In the genomic region with DNA sequence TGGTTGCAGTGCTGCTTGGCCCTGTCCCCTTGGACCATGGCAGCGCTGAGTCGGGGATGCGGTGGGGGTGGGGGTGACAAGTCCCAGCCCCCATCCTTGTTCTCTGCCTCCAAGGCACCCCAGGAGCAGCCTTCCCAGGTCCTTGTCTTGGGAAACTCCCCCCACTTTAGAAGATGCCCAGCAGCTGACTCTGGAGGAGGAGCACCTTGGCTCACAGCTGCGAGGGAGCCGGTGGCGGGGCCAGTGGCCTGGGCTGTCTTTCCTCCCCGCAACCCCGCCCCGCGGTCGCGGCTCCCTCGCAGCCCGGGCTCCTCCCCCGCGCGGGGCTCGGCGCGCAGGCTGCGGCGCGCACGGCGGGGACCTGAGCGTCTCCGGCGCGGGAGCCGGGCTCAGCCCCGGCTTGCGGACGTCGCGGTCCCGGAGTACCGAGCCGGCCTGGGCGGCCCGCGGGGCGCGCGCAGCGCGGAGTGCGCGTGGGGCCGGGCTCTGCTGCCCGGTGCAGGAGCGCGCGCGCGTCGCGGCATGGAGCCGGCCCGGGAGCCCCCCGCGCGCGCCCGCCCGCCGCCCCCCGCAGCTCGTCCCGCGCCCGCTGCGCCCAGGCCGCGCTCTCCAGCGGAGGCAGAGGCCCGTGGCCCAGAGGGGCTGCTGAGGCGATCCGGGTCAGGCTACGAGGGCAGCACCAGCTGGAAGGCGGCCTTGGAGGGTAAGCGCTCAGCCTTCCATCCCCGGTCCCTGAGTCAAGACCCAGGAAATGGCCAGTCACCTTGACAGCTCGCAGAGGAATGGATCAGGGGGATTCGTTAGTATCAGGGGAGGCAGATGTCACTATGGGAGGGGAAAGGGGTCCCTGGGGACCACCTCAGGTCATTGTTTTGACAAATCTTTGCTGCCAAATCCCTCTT, we compare ENCODE assay signal across 8 mouse cellular contexts. TPM values are rescaled to one million over a fixed set of nuclear protein-coding genes. Genes with fewer than 3 reads are reported as not detected.
DNase-seq lines count a peak whose midpoint lies in the region; ATAC-seq and TF ChIP-seq lines count a peak whose summit lies in the region.

A gene (plus strand): TSS at position 356 of the 902 bp plus-strand sequence.

- peak; percentile 74 for ATAC-seq in embryonic facial prominence, embryonic 15.5 days (ENCODE audit: insufficient number of reproducible peaks, low FRiP score, low TSS enrichment, low read depth)
- peak; percentile 89 for ATAC-seq in hindbrain, embryonic 16.5 days

- no peaks in the 10 kb centered on the region for H3K9me3 ChIP-seq in embryonic facial prominence, embryonic 15.5 days (replicated peaks)
- H3K9me3 ChIP-seq in hindbrain, embryonic 16.5 days (ENCODE audit: control insufficient read depth, low read length): no peaks in the 10 kb centered on the region
- H3K9me3 ChIP-seq in limb, embryonic 10.5 days (replicated peaks): no peaks in the 10 kb centered on the region

- peaks cover 14% of the 10 kb centered on the region; the same call in 1 of the 2 replicates for H3K27me3 ChIP-seq in embryonic facial prominence, embryonic 15.5 days
- H3K27me3 ChIP-seq in hindbrain, embryonic 16.5 days (replicated peaks; ENCODE audit: control insufficient read depth, insufficient read depth, low read length): no peaks in the 10 kb centered on the region
- peaks cover 67% of the 10 kb centered on the region for H3K27me3 ChIP-seq in limb, embryonic 10.5 days (ENCODE audit: low read depth, poor library complexity, severe bottlenecking)

- peak; percentile 53 for DNase-seq in gastrocnemius, postnatal 14 days
- DNase-seq in gastrocnemius, adult 18-20 months (ENCODE audit: low spot score): no peak
- DNase-seq in limb, embryonic 10.5 days (ENCODE audit: low spot score): peak; percentile 64
- peak; percentile 59 for DNase-seq in neural tube, embryonic 10.5 days (ENCODE audit: extremely low spot score, low spot score)
- no peak for DNase-seq in T-cell, adult 2 months (ENCODE audit: low spot score)

- TF ChIP-seq POLR2A in bone marrow, adult 2 months (IDR thresholded peaks at IDR 0.05; ENCODE audit: borderline replicate concordance, control insufficient read depth, low read depth, low read length): no peak

- peak within 1 kb of the TSS; percentile 47 for H3K9ac ChIP-seq in embryonic facial prominence, embryonic 15.5 days
- peak within 1 kb of the TSS; percentile 87 for H3K9ac ChIP-seq in hindbrain, embryonic 16.5 days (ENCODE audit: low read depth, low read length)

- H3K27ac ChIP-seq in bone marrow, adult 2 months (ENCODE audit: control insufficient read depth, insufficient read depth, low read depth, low read length, poor library complexity): no peak within 1 kb of the TSS
- H3K27ac ChIP-seq in embryonic facial prominence, embryonic 15.5 days (replicated peaks): no peak within 1 kb of the TSS; the same call in 1 of the 2 replicates
- H3K27ac ChIP-seq in hindbrain, embryonic 16.5 days (ENCODE audit: low read depth, low read length): peak within 1 kb of the TSS; percentile 83
- peak within 1 kb of the TSS; percentile 61 for H3K27ac ChIP-seq in limb, embryonic 10.5 days

- peak within 1 kb of the TSS; percentile 8 for H3K4me3 ChIP-seq in bone marrow, adult 2 months (replicated peaks; ENCODE audit: control insufficient read depth, low read depth, low read length)
- peak within 1 kb of the TSS; percentile 62 for H3K4me3 ChIP-seq in embryonic facial prominence, embryonic 15.5 days (replicated peaks)
- H3K4me3 ChIP-seq in hindbrain, embryonic 16.5 days (ENCODE audit: low read length): peak within 1 kb of the TSS; percentile 74
- H3K4me3 ChIP-seq in limb, embryonic 10.5 days: peak within 1 kb of the TSS; percentile 70

- intact Hi-C loops in gastrocnemius, postnatal 14 days (cut with DNase I; ENCODE audit: low total_unique reads): no loop called here

- H3K36me3 ChIP-seq in embryonic facial prominence, embryonic 15.5 days: no peaks in the 10 kb centered on the region
- H3K36me3 ChIP-seq in hindbrain, embryonic 16.5 days (ENCODE audit: control insufficient read depth, insufficient read depth, low read length): no peaks in the 10 kb centered on the region
- no peaks in the 10 kb centered on the region for H3K36me3 ChIP-seq in limb, embryonic 10.5 days

- peak within 1 kb of the TSS; percentile 93 for H3K4me2 ChIP-seq in embryonic facial prominence, embryonic 15.5 days (replicated peaks)
- H3K4me2 ChIP-seq in hindbrain, embryonic 16.5 days (ENCODE audit: low read length): peak within 1 kb of the TSS; percentile 90

- no peaks in the 10 kb centered on the region for H3K4me1 ChIP-seq in bone marrow, adult 2 months (ENCODE audit: control insufficient read depth, insufficient read depth, low read length)
- H3K4me1 ChIP-seq in embryonic facial prominence, embryonic 15.5 days: 0 out of 2 replicates have a peak, but pooled peaks cover 7% of the 10 kb centered on the region
- peaks cover 7% of the 10 kb centered on the region for H3K4me1 ChIP-seq in hindbrain, embryonic 16.5 days (ENCODE audit: control insufficient read depth, insufficient read depth, low read depth, low read length)
- H3K4me1 ChIP-seq in limb, embryonic 10.5 days: peaks cover 5% of the 10 kb centered on the region; the same call in 1 of the 2 replicates

- TF ChIP-seq CTCF in bone marrow, adult 2 months (IDR thresholded peaks at IDR 0.05; ENCODE audit: control insufficient read depth, insufficient read depth, low read length): no peak

- WGBS in bone marrow, adult 2 months: 3% methylated on average over 83 of the region's 84 CpGs
- under 1% methylated on average over 65 of the region's 84 CpGs for WGBS in embryonic facial prominence, embryonic 15.5 days
- WGBS in hindbrain, embryonic 16.5 days: under 1% methylated on average over 75 of the region's 84 CpGs
- under 1% methylated on average over 77 of the region's 84 CpGs for WGBS in limb, embryonic 10.5 days

RNA-seq across cellular contexts. Expression of the gene that starts here (rescaled TPM):
- 1 to 10 TPM in 1 of 2 experiments, under 1 TPM in 1; 0.62 to 1.0 TPM for total RNA-seq in gastrocnemius, postnatal 14 days (2021)
- not detected for total RNA-seq in gastrocnemius, adult 18-20 months (2021)
- polyA plus RNA-seq in bone marrow, adult 2 months (2011; ENCODE audit: insufficient read depth, insufficient read length, low replicate concordance, missing spikeins): not detected in 2 replicates
- 2.9 and 3.5 TPM in 2 replicates for polyA plus RNA-seq in embryonic facial prominence, embryonic 15.5 days (2015; fragmentation: Nextera tagmentation; extraction: Ambion mirVana)
- polyA plus RNA-seq in hindbrain, embryonic 16.5 days (2015; fragmentation: Nextera tagmentation; extraction: Ambion mirVana): 27.4 and 28.2 TPM in 2 replicates
- polyA plus RNA-seq in limb, embryonic 10.5 days (2016; fragmentation: Nextera tagmentation; extraction: Ambion mirVana): 0.35 and 0.40 TPM in 2 replicates

Comparison
In these comparisons a context has a peak if more than half of its experiments do, and no peak if none do; other contexts are left out.
1. DNase-seq: peak in gastrocnemius, postnatal 14 days (single experiment) and neural tube, embryonic 10.5 days (single experiment); none in gastrocnemius, adult 18-20 months (single experiment) and T-cell, adult 2 months (single experiment).
2. Peak in DNase-seq, H3K4me3 ChIP-seq and H3K27ac ChIP-seq in limb, embryonic 10.5 days; RNA of the gene not detected or under 1 TPM.
3. H3K4me3 ChIP-seq: peak in every context shown above with its lines; median percentile 74 in hindbrain, embryonic 16.5 days; 70 in limb, embryonic 10.5 days; 62 in embryonic facial prominence, embryonic 15.5 days; 8 in bone marrow, adult 2 months.